Mouse (Mus musculus) hindbrain, embryonic 16.5 days (tissue): Measurements from ENCODE around the gene Ccni. TPM values are rescaled to one million over a fixed set of nuclear protein-coding genes. Genes with fewer than 3 reads are reported as not detected.

ENCODE experiments used
- ATAC-seq: fragments of 200-750 bp; cut with Nextera tagmentation; 2 replicates; pipeline ENCODE4 v1.8.0; 2017; ENCODE audit warnings: moderate TSS enrichment, moderate library complexity
- H3K27ac ChIP-seq: fragments of 300-500 bp; sonication (generic); 2 replicates; pipeline ENCODE4 v1.5.1; 2014; ENCODE audit warnings: low read depth, mild to moderate bottlenecking, control low read depth, low read length, moderate library complexity
- H3K27me3 ChIP-seq: fragments of 300-500 bp; sonication (generic); replicated peaks from 2 replicates; pipeline ENCODE4 v1.6.1; 2014; ENCODE audit warnings: low read length; ENCODE audit not compliant: control insufficient read depth, insufficient read depth
- H3K36me3 ChIP-seq: fragments of 300-500 bp; sonication (generic); 2 replicates; pipeline ENCODE4 v1.6.1; 2014; ENCODE audit warnings: mild to moderate bottlenecking, low read length, moderate library complexity, mixed read lengths; ENCODE audit not compliant: control insufficient read depth, insufficient read depth
- H3K4me1 ChIP-seq: fragments of 300-500 bp; sonication (generic); 2 replicates; pipeline ENCODE4 v1.6.1; 2014; ENCODE audit warnings: low read depth, low read length; ENCODE audit not compliant: control insufficient read depth, insufficient read depth
- H3K4me2 ChIP-seq: fragments of 300-500 bp; sonication (generic); 2 replicates; pipeline ENCODE4 v1.6.1; 2014; ENCODE audit warnings: mild to moderate bottlenecking, low read length, control low read depth, moderate library complexity
- H3K4me3 ChIP-seq: fragments of 300-500 bp; sonication (generic); 2 replicates; pipeline ENCODE4 v1.5.1; 2014; ENCODE audit warnings: mild to moderate bottlenecking, low read length, control low read depth, moderate library complexity
- H3K9ac ChIP-seq: fragments of 300-500 bp; sonication (generic); 2 replicates; pipeline ENCODE4 v1.6.1; 2014; ENCODE audit warnings: low read depth, mild to moderate bottlenecking, control low read depth, low read length, moderate library complexity
- H3K9me3 ChIP-seq: fragments of 300-500 bp; sonication (generic); 2 replicates; pipeline ENCODE4 v1.6.1; 2014; ENCODE audit warnings: mild to moderate bottlenecking, low read length, moderate library complexity; ENCODE audit not compliant: control insufficient read depth
- WGBS: fragments of 180-500 bp; shearing (Covaris S2); extraction: QIAGEN DNeasy Blood & Tissue Kit; methylation state at CpG from one replicate; pipeline ENCODE4 v1.1.7; 2014; 5-methylcytosine and 5-hydroxymethylcytosine counted together
- polyA plus RNA-seq: library from polyadenylated mRNA; unstranded; fragments of >200 nt; fragmentation: Nextera tagmentation; extraction: Ambion mirVana; gene quantifications from 2 replicates; pipeline ENCODE4 v1.2.1, GENCODE M21; 2015

Ccni gene
- 118 and 125 TPM in 2 replicates for polyA plus RNA-seq

GRCm38 (mm10) chr5:93206109-93207005, at the start of gene Ccni, which contains the start of gene 2010109A12Rik:
Gene Ccni, minus strand, starts transcription at chr5:93206495.
Gene 2010109A12Rik, plus strand, starts transcription at chr5:93206518.
- H3K4me3 ChIP-seq = peak within 1 kb of the TSS; percentile 77
- WGBS = under 1% methylated on average over 79 of the region's 79 CpGs
- peak within 1 kb of the TSS; percentile 80 for H3K9ac ChIP-seq
- peaks cover 12% of the 10 kb centered on the region for H3K4me1 ChIP-seq
- H3K4me2 ChIP-seq = peak within 1 kb of the TSS; percentile 88
- no peaks in the 10 kb centered on the region for H3K36me3 ChIP-seq
- H3K27ac ChIP-seq = peak within 1 kb of the TSS; percentile 93
- peak; percentile 97 for ATAC-seq
- no peaks in the 10 kb centered on the region for H3K27me3 ChIP-seq
- no peaks in the 10 kb centered on the region for H3K9me3 ChIP-seq

- no peaks in the 10 kb centered on the region for H3K27me3 ChIP-seq
- no peaks in the 10 kb centered on the region for H3K4me1 ChIP-seq
- H3K9ac ChIP-seq = no peak overlapping the region
- H3K36me3 ChIP-seq = no peaks in the 10 kb centered on the region
- ATAC-seq = no peak
- 92% methylated on average over 5 of the region's 5 CpGs for WGBS
- H3K27ac ChIP-seq = no peak overlapping the region
- no peaks in the 10 kb centered on the region for H3K9me3 ChIP-seq
- no peak overlapping the region for H3K4me3 ChIP-seq
- no peak overlapping the region for H3K4me2 ChIP-seq
Measured at GRCm38 (mm10) chr5:93255759-93256265, 49.5 kb upstream of the Ccni start.

DNA sequence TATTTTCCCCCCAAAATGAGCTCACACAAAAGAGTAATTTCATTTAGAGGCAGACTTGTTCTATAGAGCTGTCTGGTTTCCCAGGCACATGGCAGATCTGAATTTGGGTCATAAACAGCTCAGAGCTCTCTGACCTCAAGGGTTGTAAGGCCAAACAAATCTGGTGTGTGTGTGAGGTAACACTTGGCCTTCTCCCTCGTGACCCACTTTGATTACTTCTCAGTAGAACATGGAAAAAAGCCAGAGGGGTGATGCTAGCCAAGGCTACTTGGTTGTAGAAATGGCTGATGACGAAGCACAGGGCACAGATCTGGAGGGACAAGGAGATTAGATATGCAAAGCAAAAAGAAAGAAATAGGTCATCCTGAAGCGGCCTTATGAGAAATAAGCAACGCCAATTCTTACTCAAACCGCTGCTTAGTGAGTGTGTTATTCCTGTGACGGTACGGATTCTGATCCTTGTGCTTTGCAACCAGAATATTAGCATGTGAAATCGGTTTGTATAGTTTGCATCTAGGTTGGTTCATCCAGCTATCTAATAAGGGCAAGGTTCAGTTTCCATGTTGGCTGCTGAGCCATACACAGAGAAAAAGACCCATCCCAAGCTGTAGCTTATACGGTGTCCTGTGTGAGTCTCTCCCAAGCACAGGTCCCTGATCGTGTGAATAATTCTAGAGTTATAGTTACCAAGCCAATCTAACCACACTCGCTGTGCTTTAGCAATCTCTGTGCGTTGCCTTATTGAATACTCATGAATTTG, 44.9 kb upstream of the Ccni start:
- 87% methylated on average over 12 of the region's 12 CpGs for WGBS
- Histone ChIP-seq H3K9ac (no peak overlapping the region), H3K4me1 (no peaks in the 10 kb centered on the region), H3K27me3 (no peaks in the 10 kb centered on the region), H3K36me3 (no peaks in the 10 kb centered on the region), H3K9me3 (no peaks in the 10 kb centered on the region), H3K4me3 (no peak overlapping the region), H3K4me2 (no peak overlapping the region), H3K27ac (no peak overlapping the region)
- ATAC-seq = no peak

- no peak overlapping the region for H3K9ac ChIP-seq
- no peak overlapping the region for H3K27ac ChIP-seq
- no peaks in the 10 kb centered on the region for H3K9me3 ChIP-seq
- WGBS = 86% methylated on average over 6 of the region's 6 CpGs
- H3K4me1 ChIP-seq = no peaks in the 10 kb centered on the region
- no peak for ATAC-seq
- no peaks in the 10 kb centered on the region for H3K27me3 ChIP-seq
- no peak overlapping the region for H3K4me2 ChIP-seq
- no peaks in the 10 kb centered on the region for H3K36me3 ChIP-seq
- H3K4me3 ChIP-seq = no peak overlapping the region
Measured at GRCm38 (mm10) chr5:93249940-93250578, 43.8 kb upstream of the Ccni start.

GRCm38 (mm10) chr5:93245280-93245679, 39.0 kb upstream of the Ccni start:
- H3K9ac ChIP-seq = no peak overlapping the region
- H3K36me3 ChIP-seq = no peaks in the 10 kb centered on the region
- H3K4me1 ChIP-seq = no peaks in the 10 kb centered on the region
- 42% methylated on average over 2 of the region's 2 CpGs for WGBS
- 0 out of 2 replicates have a peak, but pooled peaks have one; percentile 56 for ATAC-seq
- H3K27ac ChIP-seq = no peak overlapping the region
- H3K4me2 ChIP-seq = no peak overlapping the region
- H3K27me3 ChIP-seq = no peaks in the 10 kb centered on the region
- no peaks in the 10 kb centered on the region for H3K9me3 ChIP-seq
- no peak overlapping the region for H3K4me3 ChIP-seq

- no peaks in the 10 kb centered on the region for H3K4me1 ChIP-seq
- H3K9ac ChIP-seq = no peak overlapping the region
- no peaks in the 10 kb centered on the region for H3K27me3 ChIP-seq
- no peak overlapping the region for H3K4me3 ChIP-seq
- H3K4me2 ChIP-seq = no peak overlapping the region
- no peak overlapping the region for H3K27ac ChIP-seq
- WGBS = 85% methylated on average over 8 of the region's 8 CpGs
- no peaks in the 10 kb centered on the region for H3K36me3 ChIP-seq
- no peaks in the 10 kb centered on the region for H3K9me3 ChIP-seq
- ATAC-seq = no peak
Measured at GRCm38 (mm10) chr5:93239590-93240544, 33.6 kb upstream of the Ccni start.

DNA sequence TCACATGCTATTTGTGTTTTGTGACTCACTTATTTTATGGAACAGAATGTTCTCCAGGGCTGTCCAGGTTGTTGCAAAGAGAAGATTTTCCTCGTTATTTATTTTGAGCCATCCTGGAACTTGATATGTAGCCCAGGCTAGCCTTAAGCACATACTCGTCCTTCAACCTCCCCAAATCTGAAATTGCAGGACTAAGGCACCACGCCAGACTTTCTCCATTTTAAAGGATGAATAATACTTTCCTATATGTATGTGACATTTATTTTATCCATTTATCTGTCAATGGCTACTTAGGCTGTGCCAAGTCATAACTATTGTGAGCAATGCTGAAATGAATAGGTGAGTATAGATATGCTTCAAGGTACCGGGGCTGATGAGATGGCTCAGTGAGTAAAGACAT, 30.2 kb upstream of the Ccni start:
- H3K27me3 ChIP-seq = no peaks in the 10 kb centered on the region
- H3K4me3 ChIP-seq = no peak overlapping the region
- no peak overlapping the region for H3K9ac ChIP-seq
- no peak for ATAC-seq
- H3K36me3 ChIP-seq = no peaks in the 10 kb centered on the region
- no peaks in the 10 kb centered on the region for H3K9me3 ChIP-seq
- no peak overlapping the region for H3K4me2 ChIP-seq
- no peaks in the 10 kb centered on the region for H3K4me1 ChIP-seq
- 80% methylated on average over 4 of the region's 4 CpGs for WGBS
- no peak overlapping the region for H3K27ac ChIP-seq

DNA sequence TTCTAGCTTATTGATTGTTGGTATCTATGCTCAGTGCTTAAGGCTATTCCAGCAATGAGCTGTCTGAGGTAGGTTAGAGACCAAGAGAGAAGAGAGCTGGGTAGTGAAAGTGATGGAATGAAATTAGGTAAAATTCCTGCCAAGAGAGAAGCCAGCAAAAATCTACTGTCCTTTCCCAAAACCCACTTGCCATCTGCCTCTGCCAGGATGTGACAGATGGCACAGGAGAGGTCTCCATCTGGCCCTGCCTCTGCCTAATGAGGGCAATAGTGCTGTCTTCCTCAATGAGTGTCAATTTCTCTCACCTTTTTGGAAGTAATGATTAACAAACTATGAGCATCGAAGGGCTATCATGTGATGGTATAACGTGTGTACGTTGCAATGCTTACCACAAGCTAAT, 29.6 kb upstream of the Ccni start:
- Histone ChIP-seq H3K27me3 (no peaks in the 10 kb centered on the region), H3K4me2 (no peak overlapping the region), H3K27ac (no peak overlapping the region), H3K4me3 (no peak overlapping the region), H3K9ac (no peak overlapping the region), H3K36me3 (no peaks in the 10 kb centered on the region), H3K4me1 (no peaks in the 10 kb centered on the region), H3K9me3 (no peaks in the 10 kb centered on the region)
- ATAC-seq = peak; percentile 89
- WGBS = 50% methylated on average over 3 of the region's 3 CpGs
